Mouse (Mus musculus) hindbrain, embryonic 13.5 days (tissue): ENCODE measurements around the gene Tnfrsf13c. TPM values are rescaled to one million over a fixed set of nuclear protein-coding genes. Genes with fewer than 3 reads are reported as not detected.

Source experiments
- ATAC-seq: fragments of 200-750 bp; cut with Nextera tagmentation; 2 replicates; pipeline ENCODE4 v1.8.0; 2017; ENCODE audit warnings: moderate TSS enrichment; ENCODE audit not compliant: low FRiP score
- H3K27ac ChIP-seq: fragments of 300-500 bp; sonication (generic); 2 replicates; pipeline ENCODE4 v1.5.1; 2015; ENCODE audit warnings: inconsistent platforms, mild to moderate bottlenecking, moderate library complexity
- H3K27me3 ChIP-seq: fragments of 300-500 bp; sonication (generic); 2 replicates; pipeline ENCODE4 v1.6.1; 2015; ENCODE audit warnings: mild to moderate bottlenecking, inconsistent platforms
- H3K36me3 ChIP-seq: fragments of 300-500 bp; sonication (generic); 2 replicates; pipeline ENCODE4 v1.6.1; 2015; ENCODE audit warnings: mild to moderate bottlenecking, inconsistent platforms
- H3K4me1 ChIP-seq: fragments of 300-500 bp; sonication (generic); replicated peaks from 2 replicates; pipeline ENCODE4 v1.6.1; 2015; ENCODE audit warnings: inconsistent platforms
- H3K4me2 ChIP-seq: fragments of 300-500 bp; sonication (generic); 2 replicates; pipeline ENCODE4 v1.6.1; 2015; ENCODE audit warnings: inconsistent platforms, mild to moderate bottlenecking, moderate library complexity
- H3K4me3 ChIP-seq: fragments of 300-500 bp; sonication (generic); 2 replicates; pipeline ENCODE4 v1.5.1; 2015; ENCODE audit warnings: mild to moderate bottlenecking, inconsistent platforms
- H3K9ac ChIP-seq: fragments of 300-500 bp; sonication (generic); 2 replicates; pipeline ENCODE4 v1.6.1; 2015; ENCODE audit warnings: mild to moderate bottlenecking, inconsistent platforms
- H3K9me3 ChIP-seq: fragments of 300-500 bp; sonication (generic); 2 replicates; pipeline ENCODE4 v1.6.1; 2016; ENCODE audit warnings: inconsistent platforms
- WGBS: fragments of 180-500 bp; shearing (Covaris S2); methylation state at CpG from one replicate; pipeline ENCODE4 v1.1.7; 2015; 5-methylcytosine and 5-hydroxymethylcytosine counted together
- polyA plus RNA-seq: library from polyadenylated mRNA; unstranded; fragments of >200 nt; fragmentation: Nextera tagmentation; extraction: Ambion mirVana; gene quantifications from 2 replicates; pipeline ENCODE4 v1.2.1, GENCODE M21; 2015

The Tnfrsf13c gene
- polyA plus RNA-seq, 1 experiment from 2014 or later = not detected

DNA sequence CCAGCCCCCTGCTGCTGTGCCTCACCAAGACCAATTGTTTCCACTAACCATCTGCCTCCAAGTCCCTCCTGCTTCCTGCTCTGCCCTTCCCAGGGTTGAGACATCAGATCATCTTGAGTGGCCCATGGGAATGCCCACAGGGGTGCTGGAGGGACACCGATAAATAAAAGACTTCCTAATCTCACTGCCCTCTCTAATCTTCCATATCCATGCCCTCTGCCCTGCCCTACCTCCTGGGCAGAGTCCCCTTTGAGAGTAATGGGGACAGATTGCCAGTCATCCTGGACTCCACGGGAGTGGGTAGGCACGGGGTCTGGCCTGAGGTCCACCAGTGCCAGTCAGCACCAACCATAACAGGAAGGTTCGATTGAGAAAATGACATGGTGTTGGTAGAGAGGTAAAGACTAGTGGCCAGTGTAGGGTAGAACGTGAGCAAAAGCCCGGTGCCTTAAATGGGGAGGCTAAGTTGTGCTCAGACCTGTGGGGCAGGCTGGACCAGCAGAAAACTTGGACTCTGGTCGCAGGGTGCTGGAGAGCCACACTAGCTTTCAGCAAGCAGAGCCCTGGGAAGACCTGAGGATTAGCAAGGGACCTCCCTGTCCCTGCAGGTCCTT, 540 bp upstream of the Tnfrsf13c start:
- H3K9ac ChIP-seq = peak overlapping the region; percentile 71; the same call in 1 of the 2 replicates
- no peak overlapping the region for H3K27ac ChIP-seq
- peaks cover 37% of the 10 kb centered on the region for H3K27me3 ChIP-seq
- no peaks in the 10 kb centered on the region for H3K9me3 ChIP-seq
- H3K36me3 ChIP-seq = no peaks in the 10 kb centered on the region
- 42% methylated on average over 7 of the region's 7 CpGs for WGBS
- no peak overlapping the region; the same call in 1 of the 2 replicates for H3K4me3 ChIP-seq
- peak overlapping the region; percentile 64; the same call in 1 of the 2 replicates for H3K4me2 ChIP-seq
- H3K4me1 ChIP-seq = peaks cover 32% of the 10 kb centered on the region
- ATAC-seq = no peak

GRCm38 (mm10) chr15:82223251-82223650, 918 bp downstream of the Tnfrsf13c start:
- ATAC-seq = no peak
- no peak overlapping the region for H3K4me3 ChIP-seq
- H3K27ac ChIP-seq = no peak overlapping the region
- 66% methylated on average over 7 of the region's 7 CpGs for WGBS
- H3K4me2 ChIP-seq = no peak overlapping the region
- peaks cover 37% of the 10 kb centered on the region for H3K27me3 ChIP-seq
- H3K9me3 ChIP-seq = no peaks in the 10 kb centered on the region
- no peak overlapping the region for H3K9ac ChIP-seq
- peaks cover 27% of the 10 kb centered on the region for H3K4me1 ChIP-seq
- H3K36me3 ChIP-seq = no peaks in the 10 kb centered on the region

DNA sequence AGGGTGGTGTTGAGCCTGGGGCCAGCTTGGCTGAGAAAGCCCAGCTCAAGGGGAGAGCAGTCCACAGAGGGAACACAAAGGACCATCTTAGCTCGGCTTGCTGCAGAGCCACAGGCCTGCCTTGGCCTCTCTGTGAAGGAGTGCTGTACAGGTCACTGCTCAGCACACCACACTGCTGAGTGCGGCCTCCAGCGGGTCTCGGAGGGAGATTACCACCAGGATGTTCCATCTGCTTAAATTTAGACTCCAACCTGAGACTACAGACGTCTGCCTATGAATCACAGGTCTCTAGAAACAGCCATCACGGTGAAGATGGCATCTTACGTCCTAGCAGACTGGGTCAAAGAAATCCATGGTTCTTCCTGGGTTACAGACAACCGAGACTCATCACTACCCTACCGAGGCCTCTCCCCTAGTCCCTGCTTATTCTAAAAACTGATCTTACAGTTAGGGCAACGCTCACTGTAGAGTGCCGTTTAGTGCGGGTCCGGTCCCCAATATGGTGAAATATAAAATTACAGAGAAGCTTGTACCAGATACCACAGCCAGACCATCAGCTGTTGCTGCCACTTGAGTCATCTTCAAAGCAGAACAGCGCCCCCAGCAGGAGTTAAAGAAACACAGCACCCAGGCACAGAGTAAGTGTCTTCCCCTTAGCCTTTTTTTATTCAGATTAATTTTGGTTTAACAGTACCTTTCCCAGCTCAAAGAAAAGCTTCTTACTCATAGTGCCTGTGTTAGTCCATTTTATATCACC, 2.9 kb downstream of the Tnfrsf13c start:
- H3K4me3 ChIP-seq = no peak overlapping the region
- 69% methylated on average over 14 of the region's 14 CpGs for WGBS
- H3K9me3 ChIP-seq = no peaks in the 10 kb centered on the region
- peak overlapping the region; percentile 24; the same call in 1 of the 2 replicates for H3K9ac ChIP-seq
- H3K27me3 ChIP-seq = peaks cover 51% of the 10 kb centered on the region
- no peak overlapping the region for H3K27ac ChIP-seq
- no peak for ATAC-seq
- peaks cover 38% of the 10 kb centered on the region for H3K4me1 ChIP-seq
- H3K4me2 ChIP-seq = no peak overlapping the region
- H3K36me3 ChIP-seq = no peaks in the 10 kb centered on the region

DNA sequence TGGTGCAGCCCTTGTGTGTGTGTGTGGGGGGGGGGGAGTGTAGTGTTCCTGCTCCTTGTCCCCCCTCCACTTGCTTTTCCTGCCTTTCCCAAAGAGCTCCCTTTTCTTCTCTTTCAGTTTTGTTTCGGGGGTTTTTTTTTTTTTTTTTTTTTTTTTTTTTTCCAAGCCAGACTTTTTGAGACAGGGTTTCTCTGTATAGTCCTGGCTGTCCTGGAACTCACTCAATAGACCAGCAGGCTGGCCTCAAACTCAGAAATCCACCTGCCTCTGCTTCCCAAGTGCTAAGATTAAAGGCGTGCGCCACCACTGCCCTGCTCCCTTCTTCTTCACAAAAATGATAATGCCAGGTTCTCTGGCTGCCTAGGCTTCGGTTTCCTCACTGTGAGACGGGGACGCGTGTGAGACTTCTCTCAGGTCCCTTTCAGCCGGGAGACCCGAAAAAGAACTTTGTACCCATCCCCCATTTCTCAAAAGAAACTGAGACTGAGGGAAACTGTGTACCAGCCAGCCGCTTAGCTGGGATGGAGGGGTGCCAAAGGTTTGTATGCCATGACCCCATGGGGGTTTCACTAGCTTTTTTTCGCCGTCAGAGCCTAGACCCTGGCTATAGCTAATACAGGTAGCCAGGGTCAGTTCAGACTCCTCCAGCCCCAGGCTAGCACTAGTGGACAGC, 4.0 kb downstream of the Tnfrsf13c start:
- Histone ChIP-seq H3K4me1 (peaks cover 48% of the 10 kb centered on the region), H3K27ac (no peak overlapping the region), H3K4me3 (no peak overlapping the region), H3K4me2 (no peak overlapping the region), H3K36me3 (no peaks in the 10 kb centered on the region), H3K9ac (no peak overlapping the region), H3K27me3 (peaks cover 53% of the 10 kb centered on the region), H3K9me3 (no peaks in the 10 kb centered on the region)
- no peak for ATAC-seq
- WGBS = 58% methylated on average over 11 of the region's 12 CpGs

DNA sequence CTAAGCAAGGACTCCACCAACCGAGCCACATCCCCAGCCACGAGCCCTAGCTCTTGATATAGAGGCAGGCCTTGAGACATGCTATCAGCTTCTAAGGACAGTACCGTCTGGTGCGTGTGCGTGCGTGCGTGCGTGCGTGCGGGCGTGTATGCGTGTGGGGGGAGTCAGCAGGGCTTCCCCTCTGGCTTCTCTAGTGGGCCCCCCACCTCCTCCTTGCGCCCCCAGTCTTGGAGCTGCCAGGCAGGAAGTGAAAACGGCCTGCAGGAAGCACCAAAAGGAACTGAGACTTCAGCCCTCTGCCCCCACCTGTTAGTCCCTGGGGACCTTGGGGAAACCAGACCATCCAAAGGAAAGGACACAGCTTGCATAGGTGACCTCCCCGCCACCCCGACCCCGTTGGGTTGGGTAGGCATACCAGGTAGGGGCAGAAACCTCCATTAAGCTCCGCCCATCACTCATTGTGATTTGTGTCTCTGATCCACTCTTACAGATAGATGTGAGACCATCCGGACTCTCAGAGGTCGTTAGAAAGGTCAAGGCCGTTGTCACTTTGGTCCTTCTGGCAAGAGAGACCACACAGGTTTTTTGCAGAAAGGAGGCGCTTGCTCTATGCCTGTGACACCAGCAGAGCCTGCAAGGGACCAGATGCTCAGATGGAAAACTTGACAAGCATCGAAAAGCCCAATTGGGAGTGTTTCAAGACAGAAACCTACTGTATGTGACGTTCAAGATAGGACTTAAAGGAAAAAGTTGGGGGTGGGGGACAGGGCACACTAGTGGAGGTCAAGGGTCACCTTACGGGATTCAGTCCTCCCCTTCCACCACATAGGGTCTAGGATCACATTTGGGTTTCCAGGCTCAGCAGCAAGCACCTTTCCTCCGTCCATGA, 5.1 kb downstream of the Tnfrsf13c start:
- Histone ChIP-seq H3K4me1 (peaks cover 38% of the 10 kb centered on the region), H3K27me3 (peaks cover 51% of the 10 kb centered on the region), H3K27ac (no peak overlapping the region), H3K36me3 (no peaks in the 10 kb centered on the region), H3K4me3 (no peak overlapping the region), H3K9ac (no peak overlapping the region), H3K9me3 (no peaks in the 10 kb centered on the region), H3K4me2 (no peak overlapping the region)
- WGBS = 80% methylated on average over 26 of the region's 26 CpGs
- no peak for ATAC-seq

DNA sequence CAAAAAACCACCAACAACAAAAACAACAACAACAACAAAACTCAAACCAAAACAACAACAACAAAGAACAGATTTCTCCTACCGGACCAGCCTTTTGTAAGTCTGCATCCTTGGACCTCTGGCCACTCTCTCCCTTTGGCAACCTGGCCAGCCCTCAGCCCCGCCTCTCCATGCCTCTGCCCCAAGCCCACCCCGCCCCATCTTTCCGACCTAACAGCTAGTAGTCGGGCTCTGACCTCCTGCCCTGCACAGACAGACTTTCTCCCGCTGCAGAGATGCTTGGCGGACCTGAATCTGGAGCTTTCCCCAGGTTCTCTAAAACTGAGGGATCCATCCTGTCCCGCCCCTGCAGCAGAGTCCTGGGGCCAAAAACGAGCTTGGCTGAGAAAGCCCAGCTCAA, 6.2 kb downstream of the Tnfrsf13c start:
- Histone ChIP-seq H3K36me3 (no peaks in the 10 kb centered on the region), H3K9ac (no peak overlapping the region), H3K27ac (no peak overlapping the region), H3K4me1 (peaks cover 35% of the 10 kb centered on the region), H3K4me3 (no peak overlapping the region), H3K4me2 (no peak overlapping the region), H3K27me3 (peaks cover 56% of the 10 kb centered on the region), H3K9me3 (no peaks in the 10 kb centered on the region)
- 31% methylated on average over 9 of the region's 9 CpGs for WGBS
- no peak for ATAC-seq

DNA sequence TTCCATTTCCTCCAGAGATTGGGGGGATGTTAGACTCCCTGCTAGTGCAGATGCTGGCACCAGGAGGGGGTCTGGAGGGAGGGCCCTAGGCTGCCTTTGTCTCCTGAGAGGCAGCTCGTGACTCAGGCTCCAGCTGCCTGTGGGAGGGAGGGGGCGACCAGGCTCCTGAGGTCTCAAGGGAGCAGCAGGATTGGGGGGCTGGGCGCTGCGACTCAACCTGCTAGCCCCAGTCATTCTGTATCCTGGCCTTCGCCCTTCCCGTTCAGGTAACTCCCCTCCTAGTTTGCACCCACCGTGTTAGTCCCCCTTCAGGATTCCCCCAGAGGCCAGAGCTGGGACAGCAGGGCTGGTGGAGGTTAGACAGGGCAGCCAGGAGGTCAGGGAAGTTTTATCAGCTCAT, 7.1 kb downstream of the Tnfrsf13c start:
- no peaks in the 10 kb centered on the region for H3K9me3 ChIP-seq
- H3K27me3 ChIP-seq = peaks cover 61% of the 10 kb centered on the region
- no peak overlapping the region for H3K4me2 ChIP-seq
- H3K4me1 ChIP-seq = peaks cover 44% of the 10 kb centered on the region
- H3K36me3 ChIP-seq = no peaks in the 10 kb centered on the region
- no peak overlapping the region for H3K9ac ChIP-seq
- ATAC-seq = no peak
- WGBS = 17% methylated on average over 7 of the region's 7 CpGs
- H3K27ac ChIP-seq = no peak overlapping the region
- no peak overlapping the region for H3K4me3 ChIP-seq

GRCm38 (mm10) chr15:82216142-82216827, 7.9 kb downstream of the Tnfrsf13c start:
- Histone ChIP-seq H3K36me3 (no peaks in the 10 kb centered on the region), H3K27me3 (peaks cover 69% of the 10 kb centered on the region), H3K4me1 (peaks cover 50% of the 10 kb centered on the region), H3K27ac (no peak overlapping the region), H3K9ac (no peak overlapping the region), H3K4me3 (no peak overlapping the region), H3K4me2 (no peak overlapping the region), H3K9me3 (no peaks in the 10 kb centered on the region)
- WGBS = 41% methylated on average over 20 of the region's 20 CpGs
- no peak for ATAC-seq

DNA sequence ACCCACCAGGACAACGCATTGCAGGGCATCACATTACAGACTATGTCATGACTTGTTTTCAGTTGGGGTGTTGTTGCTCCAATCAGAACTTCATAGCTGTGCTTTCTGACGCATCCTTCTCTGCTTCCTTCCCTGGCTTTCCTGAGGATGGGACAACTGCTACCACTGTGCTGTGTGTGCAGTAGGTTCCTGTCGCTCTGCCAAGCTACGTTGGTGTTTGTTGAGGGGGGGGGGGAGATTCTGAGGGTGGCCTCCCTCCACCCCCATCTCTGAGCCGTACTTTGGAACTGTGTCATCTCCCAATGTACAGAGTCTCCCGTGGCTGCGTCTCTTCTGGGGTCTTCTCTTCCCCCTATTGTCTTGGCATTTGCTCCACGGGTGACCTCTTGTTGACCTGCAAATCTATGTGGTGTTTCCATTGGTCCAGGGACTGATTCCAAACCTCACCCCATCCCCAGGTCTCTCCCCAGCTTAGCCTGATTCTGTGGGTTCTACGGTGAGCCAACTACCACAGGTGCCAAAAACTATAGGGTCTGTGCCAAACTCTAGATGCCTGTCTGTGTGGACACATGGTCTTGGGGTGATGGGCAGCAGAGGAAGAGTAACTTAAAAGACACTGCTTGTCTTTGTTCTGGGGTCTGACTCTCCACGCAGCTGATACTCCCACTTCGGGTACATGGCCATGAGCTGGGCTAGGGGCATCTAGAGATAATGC, 8.7 kb downstream of the Tnfrsf13c start:
- H3K4me2 ChIP-seq = no peak overlapping the region
- WGBS = 31% methylated on average over 11 of the region's 11 CpGs
- H3K4me3 ChIP-seq = no peak overlapping the region
- H3K9me3 ChIP-seq = no peaks in the 10 kb centered on the region
- H3K27ac ChIP-seq = no peak overlapping the region
- H3K9ac ChIP-seq = no peak overlapping the region
- peaks cover 70% of the 10 kb centered on the region for H3K27me3 ChIP-seq
- H3K36me3 ChIP-seq = no peaks in the 10 kb centered on the region
- H3K4me1 ChIP-seq = peaks cover 43% of the 10 kb centered on the region
- ATAC-seq = no peak

DNA sequence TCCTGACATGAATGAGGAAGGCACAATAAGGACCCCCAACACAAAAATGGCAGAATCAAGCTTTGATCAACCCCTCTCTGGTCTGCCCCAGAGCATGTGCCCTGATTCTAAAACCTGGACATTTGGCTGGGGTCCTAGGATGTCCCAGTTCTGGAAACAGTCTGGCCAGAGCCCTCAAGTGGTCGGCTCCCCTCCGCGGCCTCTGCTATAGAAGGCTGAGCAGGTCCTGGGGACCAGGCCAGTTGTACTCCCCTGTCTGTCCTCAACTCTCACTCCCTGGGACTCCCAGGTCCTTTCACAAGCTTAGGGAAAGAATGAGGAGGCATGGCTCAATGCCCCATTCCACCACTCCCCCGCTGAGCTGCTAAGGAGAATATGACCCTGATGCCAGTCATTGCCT, 10.9 kb downstream of the Tnfrsf13c start:
- H3K9me3 ChIP-seq = no peaks in the 10 kb centered on the region
- no peak overlapping the region for H3K9ac ChIP-seq
- 15% methylated on average over 4 of the region's 4 CpGs for WGBS
- peaks cover 91% of the 10 kb centered on the region for H3K27me3 ChIP-seq
- no peak for ATAC-seq
- peaks cover 45% of the 10 kb centered on the region for H3K4me1 ChIP-seq
- no peaks in the 10 kb centered on the region for H3K36me3 ChIP-seq
- H3K4me2 ChIP-seq = no peak overlapping the region; the same call in 1 of the 2 replicates
- no peak overlapping the region for H3K4me3 ChIP-seq
- no peak overlapping the region for H3K27ac ChIP-seq

- peaks cover 94% of the 10 kb centered on the region for H3K27me3 ChIP-seq
- no peak within 1 kb of the TSS for H3K27ac ChIP-seq
- WGBS = 4% methylated on average over 11 of the region's 34 CpGs
- peak within 1 kb of the TSS; percentile 48 for H3K4me3 ChIP-seq
- H3K9ac ChIP-seq = peak within 1 kb of the TSS; percentile 66
- no peaks in the 10 kb centered on the region for H3K36me3 ChIP-seq
- no peak for ATAC-seq
- peak within 1 kb of the TSS; percentile 70 for H3K4me2 ChIP-seq
- H3K9me3 ChIP-seq = no peaks in the 10 kb centered on the region
- H3K4me1 ChIP-seq = peaks cover 48% of the 10 kb centered on the region
These were observed 11.5 kb downstream of the Tnfrsf13c start, which contains the start of gene Shisa8 for GRCm38 (mm10) chr15:82212752-82213063. TSS of gene Shisa8 (minus strand) at chr15:82212815.
